Mouse (Mus musculus): ENCODE measurements at regions not wholly inside any gene's neighbourhood (a gene's known extent, or its start where the extent isn't known, plus 50 kb on each side); places are given as distances from the start of the nearest gene placed in this dataset.

DNA sequence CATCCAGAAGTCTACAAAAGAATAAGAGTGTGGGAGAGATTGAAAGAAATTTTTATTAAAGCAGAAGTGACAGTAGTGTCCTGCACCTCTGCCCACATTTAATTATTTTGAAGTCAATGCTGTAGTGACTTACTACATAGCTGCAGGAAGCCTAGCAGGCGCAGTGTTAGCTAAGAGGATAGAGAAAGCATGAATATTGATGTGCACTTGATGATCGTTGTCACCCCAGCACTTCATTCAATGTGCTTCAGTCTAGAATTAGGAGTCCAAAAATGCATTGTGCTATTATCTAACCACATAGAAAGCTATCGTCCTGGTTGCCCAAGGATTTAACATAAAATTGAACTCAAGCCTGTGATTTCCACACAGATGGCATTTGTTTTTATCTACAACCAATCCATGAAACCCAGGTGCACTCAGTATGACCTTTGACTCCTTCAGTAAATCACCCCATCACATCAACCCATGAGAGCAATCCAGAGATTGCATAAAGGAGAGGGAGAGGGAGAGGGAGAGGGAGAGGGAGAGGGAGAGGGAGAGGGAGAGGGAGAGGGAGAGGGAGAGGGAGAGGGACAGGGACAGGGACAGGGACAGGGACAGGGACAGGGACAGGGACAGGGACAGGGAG lies 210.7 kb upstream of the Tars start:
- no peaks in the 10 kb centered on the region for H3K36me3 ChIP-seq (ENCODE audit: insufficient read depth, low read length)
- H3K4me3 ChIP-seq (replicated peaks; ENCODE audit: low read length), result no peak overlapping the region
- H3K27me3 ChIP-seq (ENCODE audit: insufficient read depth, low read length), result no peaks in the 10 kb centered on the region
- no peaks in the 10 kb centered on the region for H3K4me1 ChIP-seq (replicated peaks; ENCODE audit: low read depth, low read length)
- TF ChIP-seq CTCF (conservative IDR thresholded peaks at IDR 0.05; ENCODE audit: low read length), result no peak
- TF ChIP-seq NANOG (IDR thresholded peaks at IDR 0.05; ENCODE audit: borderline replicate concordance, low read length), result no peak
- TF ChIP-seq POU5F1 (IDR thresholded peaks at IDR 0.05; ENCODE audit: borderline replicate concordance, low read length), result no peak
- no peaks in the 10 kb centered on the region for H3K9me3 ChIP-seq (ENCODE audit: low read length)

DNA sequence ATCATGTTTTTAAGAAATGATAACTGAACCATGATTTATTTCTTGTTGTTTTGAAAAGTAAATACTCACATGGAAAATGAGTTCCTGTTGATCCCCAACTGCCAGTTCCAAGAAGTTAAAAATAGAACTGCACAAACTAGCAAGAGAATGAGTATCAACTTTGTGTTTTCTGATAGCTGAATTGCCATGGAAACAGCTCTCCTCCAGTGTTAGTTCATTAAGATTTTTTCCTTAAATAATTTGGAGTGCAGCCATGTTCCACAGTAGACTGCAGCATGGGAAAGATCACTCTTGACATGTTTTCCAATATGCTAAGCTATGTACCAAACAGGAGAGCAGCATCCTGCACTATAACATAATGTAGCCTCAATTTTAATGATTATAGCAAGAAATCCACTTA lies 208.0 kb upstream of the Tars start:
- Histone ChIP-seq H3K4me3 (replicated peaks; ENCODE audit: low read length) (no peak overlapping the region), H3K36me3 (ENCODE audit: insufficient read depth, low read length) (no peaks in the 10 kb centered on the region), H3K4me1 (replicated peaks; ENCODE audit: low read depth, low read length) (no peaks in the 10 kb centered on the region), H3K9me3 (ENCODE audit: low read length) (no peaks in the 10 kb centered on the region), H3K27me3 (ENCODE audit: insufficient read depth, low read length) (no peaks in the 10 kb centered on the region)
- TF ChIP-seq POU5F1 (IDR thresholded peaks at IDR 0.05; ENCODE audit: borderline replicate concordance, low read length) (no peak), NANOG (IDR thresholded peaks at IDR 0.05; ENCODE audit: borderline replicate concordance, low read length) (no peak), CTCF (conservative IDR thresholded peaks at IDR 0.05; ENCODE audit: low read length) (no peak)

DNA sequence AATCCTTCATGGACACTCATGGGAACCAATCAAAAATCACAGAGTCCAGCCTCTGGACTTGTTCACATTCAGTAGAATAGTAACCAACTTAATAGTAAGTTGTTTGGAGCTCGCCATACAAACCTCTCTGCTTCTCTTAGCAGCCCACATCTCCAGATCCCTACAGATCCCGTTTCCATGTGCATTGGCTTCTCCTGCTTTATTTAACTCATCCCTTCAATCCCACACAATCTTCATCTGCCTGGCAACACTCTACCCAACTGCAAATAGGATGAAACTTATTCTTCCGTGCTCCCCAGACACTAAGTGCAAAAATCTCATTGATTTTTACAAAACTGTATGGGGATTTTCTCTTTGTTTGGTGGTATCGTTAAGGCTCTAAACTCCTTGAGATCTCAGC lies 206.2 kb upstream of the Tars start:
- no peaks in the 10 kb centered on the region for H3K27me3 ChIP-seq (ENCODE audit: insufficient read depth, low read length)
- H3K4me3 ChIP-seq (replicated peaks; ENCODE audit: low read length), result no peak overlapping the region
- no peaks in the 10 kb centered on the region for H3K4me1 ChIP-seq (replicated peaks; ENCODE audit: low read depth, low read length)
- no peaks in the 10 kb centered on the region for H3K9me3 ChIP-seq (ENCODE audit: low read length)
- no peaks in the 10 kb centered on the region for H3K36me3 ChIP-seq (ENCODE audit: insufficient read depth, low read length)
- no peak for TF ChIP-seq NANOG (IDR thresholded peaks at IDR 0.05; ENCODE audit: borderline replicate concordance, low read length)
- no peak for TF ChIP-seq CTCF (conservative IDR thresholded peaks at IDR 0.05; ENCODE audit: low read length)
- TF ChIP-seq POU5F1 (IDR thresholded peaks at IDR 0.05; ENCODE audit: borderline replicate concordance, low read length), result no peak

DNA sequence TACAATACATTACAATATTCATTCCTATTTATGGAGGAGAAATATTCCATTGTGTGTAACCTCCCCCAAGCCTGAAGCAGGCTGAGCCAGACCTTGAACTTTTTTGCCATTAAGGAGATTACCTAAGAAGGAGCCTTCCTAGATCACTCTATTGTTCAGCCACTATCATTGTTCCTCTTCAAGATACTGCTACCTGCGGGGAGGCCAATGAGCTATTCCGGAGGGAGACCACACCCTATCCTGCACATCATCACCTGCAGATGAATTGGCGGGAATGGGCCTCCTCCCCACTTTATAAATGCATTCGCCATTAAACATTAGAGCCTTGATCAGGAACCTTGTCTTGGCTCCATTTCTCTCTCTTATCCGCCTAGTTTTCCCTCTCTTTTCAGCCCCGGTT lies 197.6 kb upstream of the Tars start:
- Histone ChIP-seq H3K4me1 (replicated peaks; ENCODE audit: low read depth, low read length) (peaks cover 5% of the 10 kb centered on the region), H3K9me3 (ENCODE audit: low read length) (peaks cover 4% of the 10 kb centered on the region), H3K27me3 (ENCODE audit: insufficient read depth, low read length) (no peaks in the 10 kb centered on the region), H3K36me3 (ENCODE audit: insufficient read depth, low read length) (no peaks in the 10 kb centered on the region), H3K4me3 (replicated peaks; ENCODE audit: low read length) (no peak overlapping the region)
- TF ChIP-seq POU5F1 (IDR thresholded peaks at IDR 0.05; ENCODE audit: borderline replicate concordance, low read length) (no peak), CTCF (conservative IDR thresholded peaks at IDR 0.05; ENCODE audit: low read length) (no peak), NANOG (IDR thresholded peaks at IDR 0.05; ENCODE audit: borderline replicate concordance, low read length) (peak; percentile 45; the same call in 1 of the 2 replicates)

DNA sequence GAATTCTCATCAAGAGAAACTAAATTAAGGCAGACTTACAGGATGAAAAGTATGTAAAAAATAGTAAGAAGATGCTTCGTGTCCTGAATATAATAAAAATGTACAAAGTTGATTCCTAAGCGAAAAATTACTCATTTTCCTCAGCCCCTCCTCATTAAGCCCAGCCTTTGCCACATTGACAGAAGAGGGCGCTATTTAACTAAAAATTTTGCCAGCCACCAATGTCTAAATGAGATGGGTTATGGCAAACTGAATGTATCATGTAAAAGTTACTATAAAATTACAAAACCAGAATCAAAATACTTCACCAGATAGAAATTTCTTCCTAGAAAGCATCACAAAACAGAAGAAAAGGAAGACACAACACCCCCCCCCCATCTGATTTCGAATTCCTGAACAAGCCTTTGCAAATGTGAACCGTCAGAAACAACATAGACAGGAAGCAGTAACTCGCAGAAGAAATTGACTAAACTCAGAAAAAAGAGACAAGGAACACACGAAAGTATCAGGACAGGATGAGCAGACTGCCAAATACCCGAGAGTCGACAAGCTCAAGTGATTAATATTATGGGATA lies 191.2 kb upstream of the Tars start:
- H3K4me1 ChIP-seq (replicated peaks; ENCODE audit: low read depth, low read length), result no peaks in the 10 kb centered on the region
- H3K27me3 ChIP-seq (ENCODE audit: insufficient read depth, low read length), result no peaks in the 10 kb centered on the region
- peaks cover 4% of the 10 kb centered on the region for H3K9me3 ChIP-seq (ENCODE audit: low read length)
- no peaks in the 10 kb centered on the region for H3K36me3 ChIP-seq (ENCODE audit: insufficient read depth, low read length)
- no peak overlapping the region for H3K4me3 ChIP-seq (replicated peaks; ENCODE audit: low read length)
- TF ChIP-seq NANOG (IDR thresholded peaks at IDR 0.05; ENCODE audit: borderline replicate concordance, low read length) (no peak), CTCF (conservative IDR thresholded peaks at IDR 0.05; ENCODE audit: low read length) (peak; percentile 71)

DNA sequence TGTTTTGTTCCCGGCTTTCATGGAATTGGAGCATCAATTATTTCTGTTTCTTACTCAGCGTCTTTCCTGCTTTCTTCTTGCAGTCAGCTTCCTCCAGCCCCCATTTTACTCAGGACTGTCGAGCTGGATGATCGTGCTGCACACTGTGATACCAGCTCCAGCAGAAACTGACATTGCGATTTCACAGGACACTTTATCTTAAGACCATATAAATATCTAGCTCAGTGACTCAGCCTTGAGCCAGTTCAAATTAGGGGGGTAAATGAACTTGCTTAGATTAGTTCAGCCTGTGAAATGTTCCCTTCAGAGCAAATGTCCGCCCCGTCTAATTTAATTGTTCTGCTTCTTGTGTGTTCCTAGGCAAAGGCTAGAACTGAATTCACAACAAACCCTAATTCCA lies 190.3 kb upstream of the Tars start:
- TF ChIP-seq POU5F1 (IDR thresholded peaks at IDR 0.05; ENCODE audit: borderline replicate concordance, low read length), result no peak
- TF ChIP-seq NANOG (IDR thresholded peaks at IDR 0.05; ENCODE audit: borderline replicate concordance, low read length), result no peak
- no peak for TF ChIP-seq CTCF (conservative IDR thresholded peaks at IDR 0.05; ENCODE audit: low read length)
- no peaks in the 10 kb centered on the region for H3K36me3 ChIP-seq (ENCODE audit: insufficient read depth, low read length)

DNA sequence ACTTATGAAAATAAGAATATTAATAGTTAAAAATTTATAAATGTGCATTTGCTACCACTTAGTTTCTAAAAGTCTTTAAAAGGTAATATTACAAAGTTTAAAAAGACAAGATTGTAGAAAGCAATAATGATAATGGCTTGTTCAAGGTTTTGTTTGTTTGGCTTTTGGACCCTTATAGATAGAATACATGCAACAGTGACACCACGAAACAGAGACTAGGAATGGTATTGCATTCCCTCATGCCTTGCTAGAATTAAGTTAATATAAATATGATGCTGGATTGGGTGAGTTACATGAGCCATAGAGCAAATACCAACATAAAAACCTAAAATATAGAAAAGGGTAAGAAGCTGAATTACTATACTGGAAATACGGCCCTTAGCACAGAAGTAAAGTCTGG lies 186.9 kb upstream of the Tars start:
- TF ChIP-seq NANOG (IDR thresholded peaks at IDR 0.05; ENCODE audit: borderline replicate concordance, low read length) (no peak), CTCF (conservative IDR thresholded peaks at IDR 0.05; ENCODE audit: low read length) (no peak), POU5F1 (IDR thresholded peaks at IDR 0.05; ENCODE audit: borderline replicate concordance, low read length) (no peak)
- Histone ChIP-seq H3K4me3 (replicated peaks; ENCODE audit: low read length) (no peak overlapping the region), H3K9me3 (ENCODE audit: low read length) (no peaks in the 10 kb centered on the region), H3K36me3 (ENCODE audit: insufficient read depth, low read length) (no peaks in the 10 kb centered on the region), H3K27me3 (ENCODE audit: insufficient read depth, low read length) (no peaks in the 10 kb centered on the region), H3K4me1 (replicated peaks; ENCODE audit: low read depth, low read length) (peaks cover 11% of the 10 kb centered on the region)

More for the DNA sequence above, 190.3 kb upstream of the Tars start:
- Histone ChIP-seq H3K9me3 (ENCODE audit: low read length) (no peaks in the 10 kb centered on the region), H3K4me3 (replicated peaks; ENCODE audit: low read length) (no peak overlapping the region), H3K4me1 (replicated peaks; ENCODE audit: low read depth, low read length) (0 out of 2 replicates have a peak, but pooled peaks cover 3% of the 10 kb centered on the region), H3K27me3 (ENCODE audit: insufficient read depth, low read length) (no peaks in the 10 kb centered on the region)

DNA sequence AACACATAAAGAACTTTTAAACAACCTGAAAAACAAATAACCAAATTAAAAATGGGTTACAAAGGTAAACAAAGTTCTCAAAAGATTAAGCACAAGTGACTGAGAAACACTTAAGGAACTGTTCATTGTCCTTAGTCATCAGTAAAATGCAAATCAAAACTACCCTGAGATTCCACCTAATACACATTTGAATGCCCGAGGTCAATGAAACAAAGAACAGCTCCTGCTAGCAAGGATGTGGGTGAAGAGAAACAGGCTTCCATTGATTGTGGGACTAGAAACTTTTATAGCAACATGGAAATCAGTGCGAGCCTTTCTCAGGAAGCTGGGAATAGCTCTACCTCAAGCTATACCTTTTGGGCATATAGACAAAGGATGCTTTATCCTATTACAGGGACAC lies 184.7 kb upstream of the Tars start:
- no peaks in the 10 kb centered on the region for H3K36me3 ChIP-seq (ENCODE audit: insufficient read depth, low read length)
- no peak for TF ChIP-seq POU5F1 (IDR thresholded peaks at IDR 0.05; ENCODE audit: borderline replicate concordance, low read length)
- TF ChIP-seq CTCF (conservative IDR thresholded peaks at IDR 0.05; ENCODE audit: low read length), result no peak
- peak; percentile 96 for TF ChIP-seq NANOG (IDR thresholded peaks at IDR 0.05; ENCODE audit: borderline replicate concordance, low read length)
- no peaks in the 10 kb centered on the region for H3K9me3 ChIP-seq (ENCODE audit: low read length)
- no peak overlapping the region for H3K4me3 ChIP-seq (replicated peaks; ENCODE audit: low read length)
- H3K4me1 ChIP-seq (replicated peaks; ENCODE audit: low read depth, low read length), result peaks cover 11% of the 10 kb centered on the region
- H3K27me3 ChIP-seq (ENCODE audit: insufficient read depth, low read length), result no peaks in the 10 kb centered on the region

DNA sequence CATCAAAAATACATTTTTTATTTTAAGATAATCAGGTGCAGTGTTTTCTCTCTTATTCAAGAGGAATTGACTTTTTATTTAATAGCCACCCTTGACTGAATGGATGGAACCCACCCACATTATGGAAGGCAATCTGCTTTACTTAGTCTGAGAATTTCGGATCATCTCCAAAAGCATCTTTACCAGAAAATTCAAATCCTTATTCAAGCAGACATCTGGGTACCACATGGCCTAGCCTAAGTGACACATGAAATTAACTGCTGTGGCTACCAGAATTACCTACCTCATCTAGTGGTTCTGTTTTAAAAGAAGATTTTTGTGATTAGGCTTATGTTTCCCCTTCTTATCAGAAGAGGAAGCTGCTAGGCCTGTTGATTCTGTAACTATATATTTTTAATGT lies 178.9 kb upstream of the Tars start:
- H3K4me1 ChIP-seq (replicated peaks; ENCODE audit: low read depth, low read length), result peaks cover under 1% of the 10 kb centered on the region; the same call in 1 of the 2 replicates
- H3K4me3 ChIP-seq (replicated peaks; ENCODE audit: low read length), result no peak overlapping the region
- H3K27me3 ChIP-seq (ENCODE audit: insufficient read depth, low read length), result no peaks in the 10 kb centered on the region
- H3K36me3 ChIP-seq (ENCODE audit: insufficient read depth, low read length), result no peaks in the 10 kb centered on the region
- H3K9me3 ChIP-seq (ENCODE audit: low read length), result no peaks in the 10 kb centered on the region
- no peak for TF ChIP-seq CTCF (conservative IDR thresholded peaks at IDR 0.05; ENCODE audit: low read length)
- TF ChIP-seq NANOG (IDR thresholded peaks at IDR 0.05; ENCODE audit: borderline replicate concordance, low read length), result no peak
- TF ChIP-seq POU5F1 (IDR thresholded peaks at IDR 0.05; ENCODE audit: borderline replicate concordance, low read length), result no peak
